Mouse (Mus musculus) lung, embryonic 16.5 days (tissue): ENCODE measurements at regions not wholly inside any gene's neighbourhood (a gene's known extent, or its start where the extent isn't known, plus 50 kb on each side); places are given as distances from the start of the nearest gene placed in this dataset.

Experiments used
- ATAC-seq: fragments of 200-750 bp; cut with Nextera tagmentation; 2 replicates; pipeline ENCODE4 v1.8.0; 2017; ENCODE audit warnings: low read depth, mild to moderate bottlenecking, moderate library complexity
- H3K27ac ChIP-seq: fragments of 300-500 bp; sonication (generic); 2 replicates; pipeline ENCODE4 v1.5.1; 2014; ENCODE audit warnings: mild to moderate bottlenecking, control low read depth, low read length
- H3K27me3 ChIP-seq: fragments of 300-500 bp; sonication (generic); 2 replicates; pipeline ENCODE4 v1.6.1; 2014; ENCODE audit warnings: low read depth, low read length, mixed read lengths; ENCODE audit not compliant: control insufficient read depth, insufficient read depth
- H3K36me3 ChIP-seq: fragments of 300-500 bp; sonication (generic); 2 replicates; pipeline ENCODE4 v1.6.1; 2014; ENCODE audit warnings: low read length; ENCODE audit not compliant: control insufficient read depth, insufficient read depth
- H3K4me1 ChIP-seq: fragments of 300-500 bp; sonication (generic); replicated peaks from 2 replicates; pipeline ENCODE4 v1.6.1; 2014; ENCODE audit warnings: low read length, mixed read lengths; ENCODE audit not compliant: control insufficient read depth, insufficient read depth
- H3K4me2 ChIP-seq: fragments of 300-500 bp; sonication (generic); 2 replicates; pipeline ENCODE4 v1.6.1; 2014; ENCODE audit warnings: low read depth, low read length, control low read depth
- H3K4me3 ChIP-seq: fragments of 300-500 bp; sonication (generic); 2 replicates; pipeline ENCODE4 v1.5.1; 2014; ENCODE audit warnings: mild to moderate bottlenecking, low read length, control low read depth
- H3K9ac ChIP-seq: fragments of 300-500 bp; sonication (generic); 2 replicates; pipeline ENCODE4 v1.6.1; 2014; ENCODE audit warnings: low read length, control low read depth
- H3K9me3 ChIP-seq: fragments of 300-500 bp; sonication (generic); 2 replicates; pipeline ENCODE4 v1.6.1; 2016; ENCODE audit warnings: low read length; ENCODE audit not compliant: control insufficient read depth
- WGBS: fragments of 180-500 bp; shearing (Covaris S2); extraction: QIAGEN DNeasy Blood & Tissue Kit; methylation state at CpG from one replicate; pipeline ENCODE4 v1.1.7; 2014; 5-methylcytosine and 5-hydroxymethylcytosine counted together

- Histone ChIP-seq H3K4me1 (no peaks in the 10 kb centered on the region), H3K27me3 (no peaks in the 10 kb centered on the region), H3K9me3 (no peaks in the 10 kb centered on the region), H3K9ac (no peak overlapping the region), H3K27ac (no peak overlapping the region), H3K4me2 (no peak overlapping the region), H3K4me3 (no peak overlapping the region), H3K36me3 (no peaks in the 10 kb centered on the region)
- no peak for ATAC-seq
- WGBS: 86% methylated on average over 6 of the region's 6 CpGs
Measured at GRCm38 (mm10) chr5:35168369-35168768, 62.8 kb upstream of the Lrpap1 start.

GRCm38 (mm10) chr5:35165993-35166392 lies 60.4 kb upstream of the Lrpap1 start:
- WGBS: 57% methylated on average over 8 of the region's 8 CpGs
- ATAC-seq: no peak
- no peaks in the 10 kb centered on the region for H3K27me3 ChIP-seq
- H3K36me3 ChIP-seq: no peaks in the 10 kb centered on the region
- no peak overlapping the region for H3K4me3 ChIP-seq
- H3K27ac ChIP-seq: no peak overlapping the region
- H3K9me3 ChIP-seq: no peaks in the 10 kb centered on the region
- no peak overlapping the region for H3K9ac ChIP-seq
- peaks cover 4% of the 10 kb centered on the region; the same call in 1 of the 2 replicates for H3K4me1 ChIP-seq
- H3K4me2 ChIP-seq: no peak overlapping the region

- ATAC-seq: no peak
- 51% methylated on average over 2 of the region's 2 CpGs for WGBS
Measured at GRCm38 (mm10) chr5:35165459-35165858, 59.9 kb upstream of the Lrpap1 start.

GRCm38 (mm10) chr5:35162607-35163006 lies 57.0 kb upstream of the Lrpap1 start:
- no peak for ATAC-seq
- H3K27ac ChIP-seq: no peak overlapping the region
- H3K36me3 ChIP-seq: no peaks in the 10 kb centered on the region
- H3K9me3 ChIP-seq: no peaks in the 10 kb centered on the region
- no peak overlapping the region for H3K4me3 ChIP-seq
- peaks cover 34% of the 10 kb centered on the region for H3K4me1 ChIP-seq
- 83% methylated on average over 4 of the region's 4 CpGs for WGBS
- H3K9ac ChIP-seq: no peak overlapping the region
- no peaks in the 10 kb centered on the region for H3K27me3 ChIP-seq
- no peak overlapping the region for H3K4me2 ChIP-seq

More at GRCm38 (mm10) chr5:35165459-35165858, 59.9 kb upstream of the Lrpap1 start:
- Histone ChIP-seq H3K9ac (no peak overlapping the region), H3K4me3 (no peak overlapping the region), H3K9me3 (no peaks in the 10 kb centered on the region), H3K4me1 (peaks cover 7% of the 10 kb centered on the region; the same call in 1 of the 2 replicates), H3K36me3 (no peaks in the 10 kb centered on the region), H3K27me3 (no peaks in the 10 kb centered on the region), H3K4me2 (no peak overlapping the region), H3K27ac (no peak overlapping the region)

- no peak overlapping the region for H3K4me2 ChIP-seq
- H3K36me3 ChIP-seq: no peaks in the 10 kb centered on the region
- H3K9me3 ChIP-seq: no peaks in the 10 kb centered on the region
- H3K4me3 ChIP-seq: no peak overlapping the region
- WGBS: 83% methylated on average over 3 of the region's 3 CpGs
- no peak for ATAC-seq
- peaks cover 34% of the 10 kb centered on the region for H3K4me1 ChIP-seq
- no peak overlapping the region for H3K9ac ChIP-seq
- no peak overlapping the region for H3K27ac ChIP-seq
- H3K27me3 ChIP-seq: no peaks in the 10 kb centered on the region
Measured at GRCm38 (mm10) chr5:35162120-35162519, 56.6 kb upstream of the Lrpap1 start.

- no peak for ATAC-seq
- Histone ChIP-seq H3K9me3 (no peaks in the 10 kb centered on the region), H3K4me3 (no peak overlapping the region), H3K4me2 (no peak overlapping the region), H3K27ac (no peak overlapping the region), H3K4me1 (peaks cover 34% of the 10 kb centered on the region), H3K36me3 (no peaks in the 10 kb centered on the region), H3K9ac (no peak overlapping the region), H3K27me3 (no peaks in the 10 kb centered on the region)
- 70% methylated on average over 5 of the region's 5 CpGs for WGBS
Measured at GRCm38 (mm10) chr5:35160929-35161815, 55.6 kb upstream of the Lrpap1 start.

GRCm38 (mm10) chr5:35159854-35160253 lies 54.3 kb upstream of the Lrpap1 start:
- Histone ChIP-seq H3K9me3 (no peaks in the 10 kb centered on the region), H3K27me3 (no peaks in the 10 kb centered on the region), H3K9ac (no peak overlapping the region), H3K36me3 (no peaks in the 10 kb centered on the region), H3K4me2 (no peak overlapping the region), H3K27ac (no peak overlapping the region), H3K4me3 (no peak overlapping the region), H3K4me1 (peaks cover 34% of the 10 kb centered on the region)
- WGBS: 58% methylated on average over 4 of the region's 4 CpGs
- ATAC-seq: no peak

- H3K4me3 ChIP-seq: no peak overlapping the region
- no peak for ATAC-seq
- no peak overlapping the region for H3K27ac ChIP-seq
- H3K4me1 ChIP-seq: peaks cover 34% of the 10 kb centered on the region
- no peak overlapping the region for H3K9ac ChIP-seq
- H3K4me2 ChIP-seq: no peak overlapping the region
- WGBS: 37% methylated on average over 9 of the region's 9 CpGs
- no peaks in the 10 kb centered on the region for H3K9me3 ChIP-seq
- H3K36me3 ChIP-seq: no peaks in the 10 kb centered on the region
- no peaks in the 10 kb centered on the region for H3K27me3 ChIP-seq
Measured at GRCm38 (mm10) chr5:35159178-35159661, 53.7 kb upstream of the Lrpap1 start.

GRCm38 (mm10) chr5:35158346-35159047 lies 52.9 kb upstream of the Lrpap1 start:
- no peak overlapping the region for H3K27ac ChIP-seq
- no peak overlapping the region for H3K4me3 ChIP-seq
- H3K36me3 ChIP-seq: no peaks in the 10 kb centered on the region
- no peaks in the 10 kb centered on the region for H3K27me3 ChIP-seq
- peak; percentile 32; the same call in 1 of the 2 replicates for ATAC-seq
- H3K9ac ChIP-seq: 0 out of 2 replicates have a peak overlapping the region, but pooled peaks have one; percentile 3
- H3K4me1 ChIP-seq: peaks cover 34% of the 10 kb centered on the region
- no peak overlapping the region for H3K4me2 ChIP-seq
- WGBS: 16% methylated on average over 8 of the region's 8 CpGs
- no peaks in the 10 kb centered on the region for H3K9me3 ChIP-seq
